Mouse (Mus musculus): Measurements from ENCODE around the gene Prkn. TPM values are rescaled to one million over a fixed set of nuclear protein-coding genes. Genes with fewer than 3 reads are reported as not detected.

Gene Prkn
- total and polyA plus RNA-seq, 3 experiments, result 0.39 to 0.50 TPM; not detected in 1

- no peaks in the 10 kb centered on the region for H3K79me2 ChIP-seq (ENCODE audit: control insufficient read depth, insufficient read depth, low read length, poor library complexity)
- no peaks in the 10 kb centered on the region for H3K27me3 ChIP-seq (ENCODE audit: control insufficient read depth in 1 of 2, insufficient read depth in 2 of 2, low read length in 2 of 2)
- no peak overlapping the region for H3K4me3 ChIP-seq (ENCODE audit: control insufficient read depth in 1 of 2, insufficient read depth in 1 of 2, low read depth in 2 of 2, low read length in 2 of 2)
- H3K36me3 ChIP-seq (ENCODE audit: control insufficient read depth in 1 of 2, insufficient read depth in 2 of 2, low read length in 2 of 2), result no peaks in the 10 kb centered on the region
- no peak overlapping the region for H3K9ac ChIP-seq (ENCODE audit: control insufficient read depth, low read depth, low read length, poor library complexity, severe bottlenecking)
- TF ChIP-seq MYB (IDR thresholded peaks at IDR 0.05; ENCODE audit: low read depth, low read length), result no peak
- no peak for TF ChIP-seq EP300 (IDR thresholded peaks at IDR 0.05; ENCODE audit: low read depth in 1 of 2, low read length in 2 of 2)
- no peak for TF ChIP-seq POLR2AphosphoS5 (IDR thresholded peaks at IDR 0.05; ENCODE audit: borderline replicate concordance, low read depth, low read length)
- no peak for TF ChIP-seq MXI1 (IDR thresholded peaks at IDR 0.05; ENCODE audit: low read depth, low read length)
- TF ChIP-seq ELF1 (IDR thresholded peaks at IDR 0.05; ENCODE audit: low read depth, low read length), result no peak
- TF ChIP-seq TAL1 (IDR thresholded peaks at IDR 0.05; ENCODE audit: low read length), result no peak
- no peak for TF ChIP-seq MAZ (IDR thresholded peaks at IDR 0.05; ENCODE audit: low read depth, low read length)
- no peak for TF ChIP-seq ZMIZ1 (IDR thresholded peaks at IDR 0.05; ENCODE audit: low read depth, low read length)
- TF ChIP-seq KAT2A (conservative IDR thresholded peaks at IDR 0.05; ENCODE audit: low read depth, low read length), result no peak
- no peak for TF ChIP-seq TBP (IDR thresholded peaks at IDR 0.05; ENCODE audit: low read depth, low read length)
- TF ChIP-seq CTCF (IDR thresholded peaks at IDR 0.05 in 2 of 3, conservative IDR thresholded peaks at IDR 0.05 in 1 of 3; ENCODE audit: control insufficient read depth in 1 of 3, insufficient read depth in 1 of 3, low read depth in 2 of 3, low read length in 3 of 3, poor library complexity in 1 of 3, severe bottlenecking in 1 of 3), result no peak
- no peak for TF ChIP-seq TCF12 (IDR thresholded peaks at IDR 0.05; ENCODE audit: low read depth, low read length)
- TF ChIP-seq MAFK (IDR thresholded peaks at IDR 0.05; ENCODE audit: borderline replicate concordance, low read depth, low read length), result no peak
- no peak for TF ChIP-seq SIN3A (IDR thresholded peaks at IDR 0.05; ENCODE audit: low read length)
- no peak for TF ChIP-seq POLR2AphosphoS2 (IDR thresholded peaks at IDR 0.05; ENCODE audit: low read length)
- TF ChIP-seq POLR2A (IDR thresholded peaks at IDR 0.05; ENCODE audit: control insufficient read depth in 1 of 2, insufficient read depth in 1 of 2, low read depth in 1 of 2, low read length in 2 of 2, poor library complexity in 1 of 2), result no peak
- TF ChIP-seq NELFE (IDR thresholded peaks at IDR 0.05; ENCODE audit: low read depth, low read length), result no peak
- TF ChIP-seq SMC3 (IDR thresholded peaks at IDR 0.05; ENCODE audit: low read depth, low read length), result no peak
- H3K4me1 ChIP-seq (ENCODE audit: control insufficient read depth in 1 of 2, insufficient read depth in 2 of 2, low read length in 2 of 2), result no peaks in the 10 kb centered on the region
- H3K27ac ChIP-seq (ENCODE audit: control insufficient read depth, low read depth, low read length), result no peak overlapping the region
- no peak for DNase-seq (ENCODE audit: low read depth, low spot score)
- no peaks in the 10 kb centered on the region for H3K9me3 ChIP-seq (replicated peaks; ENCODE audit: insufficient read depth, low read length)
These were observed 142.0 kb downstream of the Prkn start for GRCm38 (mm10) chr17:10982136-10982535.

DNA sequence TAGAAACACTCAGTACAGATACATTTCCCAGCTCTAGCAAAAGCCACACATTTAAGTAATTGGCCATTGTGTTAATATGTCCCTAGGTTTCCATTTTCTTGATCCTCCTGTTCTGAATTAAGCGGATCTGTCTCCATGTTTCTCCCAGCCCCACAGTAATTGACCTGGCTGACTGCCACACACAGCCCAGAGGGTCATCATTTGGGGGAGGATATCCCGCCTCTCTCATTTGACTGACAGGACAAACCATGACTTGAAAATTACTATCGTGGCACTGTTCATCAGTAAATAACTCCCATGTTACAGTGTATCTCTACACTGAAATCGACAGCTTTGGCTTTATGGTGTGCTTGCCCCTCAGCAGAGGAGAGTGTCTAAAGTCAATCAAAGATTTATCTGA is 146.9 kb downstream of the Prkn start:
- H3K27ac ChIP-seq (ENCODE audit: control insufficient read depth, low read depth, low read length), result no peak overlapping the region
- no peaks in the 10 kb centered on the region for H3K79me2 ChIP-seq (ENCODE audit: control insufficient read depth, insufficient read depth, low read length, poor library complexity)
- TF ChIP-seq E2F4 (IDR thresholded peaks at IDR 0.05; ENCODE audit: borderline replicate concordance, low read depth, low read length) (no peak), POLR2A (IDR thresholded peaks at IDR 0.05; ENCODE audit: control insufficient read depth in 1 of 2, insufficient read depth in 1 of 2, low read depth in 1 of 2, low read length in 2 of 2, poor library complexity in 1 of 2) (no peak), USF2 (IDR thresholded peaks at IDR 0.05; ENCODE audit: borderline replicate concordance in 1 of 2, insufficient read depth in 1 of 2, low read depth in 1 of 2, low read length in 2 of 2) (no peak), TAL1 (IDR thresholded peaks at IDR 0.05; ENCODE audit: low read length) (no peak), MYC (IDR thresholded peaks at IDR 0.05; ENCODE audit: low read depth, low read length) (no peak), POLR2AphosphoS2 (IDR thresholded peaks at IDR 0.05; ENCODE audit: low read length) (no peak), ZNF384 (IDR thresholded peaks at IDR 0.05; ENCODE audit: low read depth, low read length) (no peak), RCOR1 (IDR thresholded peaks at IDR 0.05; ENCODE audit: low read depth, low read length) (no peak), ELF1 (IDR thresholded peaks at IDR 0.05; ENCODE audit: low read depth, low read length) (no peak), ZC3H11A (IDR thresholded peaks at IDR 0.05; ENCODE audit: low read depth, low read length) (no peak)
- H3K27me3 ChIP-seq (ENCODE audit: control insufficient read depth in 1 of 2, insufficient read depth in 2 of 2, low read length in 2 of 2), result no peaks in the 10 kb centered on the region
- no peak for DNase-seq (ENCODE audit: low read depth, low spot score)
- no peaks in the 10 kb centered on the region for H3K4me1 ChIP-seq (ENCODE audit: control insufficient read depth in 1 of 2, insufficient read depth in 2 of 2, low read length in 2 of 2)
- no peak overlapping the region for H3K4me3 ChIP-seq (ENCODE audit: control insufficient read depth in 1 of 2, insufficient read depth in 1 of 2, low read depth in 2 of 2, low read length in 2 of 2)
- no peaks in the 10 kb centered on the region for H3K36me3 ChIP-seq (ENCODE audit: control insufficient read depth in 1 of 2, insufficient read depth in 2 of 2, low read length in 2 of 2)
- H3K9ac ChIP-seq (ENCODE audit: control insufficient read depth, low read depth, low read length, poor library complexity, severe bottlenecking), result no peak overlapping the region
- no peaks in the 10 kb centered on the region for H3K9me3 ChIP-seq (replicated peaks; ENCODE audit: insufficient read depth, low read length)

Measured in MEL (cell line).